Mouse (Mus musculus) spleen, adult 2 months (tissue): ENCODE measurements at regions not wholly inside any gene's neighbourhood (a gene's known extent, or its start where the extent isn't known, plus 50 kb on each side); places are given as distances from the start of the nearest gene placed in this dataset.

Source experiments
- CTCF ChIP-seq: fragments of 200-500 bp; IDR thresholded peaks from 2 replicates; pipeline ENCODE4 v1.5.1; 2011; ENCODE audit warnings: mild to moderate bottlenecking, inconsistent platforms; ENCODE audit not compliant: insufficient read depth, insufficient read length, insufficient replicate concordance; ENCODE audit errors: extremely low read depth
- POLR2A ChIP-seq: fragments of 200-500 bp; IDR thresholded peaks from 2 replicates; pipeline ENCODE4 v1.6.1; 2011; ENCODE audit warnings: low read depth, low read length, inconsistent platforms

GRCm38 (mm10) chr3:115815168-115815567 lies 72.5 kb upstream of the Dph5 start:
- TF ChIP-seq CTCF (no peak), POLR2A (no peak)
